Mouse (Mus musculus): ENCODE data around the gene Havcr2.
"Not testable (repeated sequence)": the region's sequence is repeated elsewhere in the genome, so short reads cannot be mapped to it uniquely, and the experiment has no call there.

Gene Havcr2

GRCm38 (mm10) chr11:46454453-46455045 lies at the start of gene Havcr2:
TSS of gene Havcr2 (plus strand) at chr11:46454935.
- no peak for DNase-seq

GRCm38 (mm10) chr11:46404986-46405385 lies 49.7 kb upstream of the Havcr2 start:
- DNase-seq, result no peak

- no peak for DNase-seq
Measured at GRCm38 (mm10) chr11:46406721-46407120, 48.0 kb upstream of the Havcr2 start.

GRCm38 (mm10) chr11:46410018-46410563 lies 44.6 kb upstream of the Havcr2 start:
- DNase-seq, result no peak

DNA sequence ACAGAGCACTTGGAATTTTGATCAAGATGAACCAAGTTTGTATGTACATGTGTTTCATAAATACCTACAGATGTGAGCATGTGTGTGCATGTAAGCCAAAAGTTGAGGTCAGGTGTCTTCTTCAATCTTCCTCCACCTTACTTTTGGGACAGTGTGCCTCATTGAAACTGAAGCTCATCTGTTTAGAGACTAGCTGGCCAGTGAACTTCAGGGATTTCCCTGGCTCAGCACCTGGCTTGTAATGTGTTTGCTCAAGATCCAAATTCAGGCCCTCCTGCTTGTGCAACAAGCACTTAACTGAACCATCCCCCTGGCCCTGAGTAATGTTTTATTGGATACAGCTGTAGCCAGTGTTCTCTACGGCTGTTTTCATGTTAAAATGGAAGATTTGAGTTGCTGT lies 36.3 kb upstream of the Havcr2 start:
- no peak for DNase-seq

DNA sequence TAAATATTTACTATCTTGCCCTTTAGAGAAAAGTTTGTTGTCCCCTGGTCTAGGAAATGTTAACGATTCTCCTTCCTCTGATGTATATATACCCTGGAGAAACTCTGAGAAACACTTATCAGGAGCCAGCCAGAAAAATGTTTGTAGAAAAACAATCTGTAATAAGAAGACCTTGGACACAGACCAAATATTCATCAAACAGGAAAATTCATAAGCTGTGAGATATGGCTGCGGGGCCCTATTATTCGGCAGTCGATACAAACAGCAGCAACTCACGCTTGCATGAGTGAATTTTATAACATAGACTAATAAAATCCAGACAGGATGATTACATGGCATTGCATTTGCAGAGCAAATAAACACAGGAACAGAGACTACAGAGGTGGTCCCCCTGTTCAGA lies 35.9 kb upstream of the Havcr2 start:
- no peak for DNase-seq

DNA sequence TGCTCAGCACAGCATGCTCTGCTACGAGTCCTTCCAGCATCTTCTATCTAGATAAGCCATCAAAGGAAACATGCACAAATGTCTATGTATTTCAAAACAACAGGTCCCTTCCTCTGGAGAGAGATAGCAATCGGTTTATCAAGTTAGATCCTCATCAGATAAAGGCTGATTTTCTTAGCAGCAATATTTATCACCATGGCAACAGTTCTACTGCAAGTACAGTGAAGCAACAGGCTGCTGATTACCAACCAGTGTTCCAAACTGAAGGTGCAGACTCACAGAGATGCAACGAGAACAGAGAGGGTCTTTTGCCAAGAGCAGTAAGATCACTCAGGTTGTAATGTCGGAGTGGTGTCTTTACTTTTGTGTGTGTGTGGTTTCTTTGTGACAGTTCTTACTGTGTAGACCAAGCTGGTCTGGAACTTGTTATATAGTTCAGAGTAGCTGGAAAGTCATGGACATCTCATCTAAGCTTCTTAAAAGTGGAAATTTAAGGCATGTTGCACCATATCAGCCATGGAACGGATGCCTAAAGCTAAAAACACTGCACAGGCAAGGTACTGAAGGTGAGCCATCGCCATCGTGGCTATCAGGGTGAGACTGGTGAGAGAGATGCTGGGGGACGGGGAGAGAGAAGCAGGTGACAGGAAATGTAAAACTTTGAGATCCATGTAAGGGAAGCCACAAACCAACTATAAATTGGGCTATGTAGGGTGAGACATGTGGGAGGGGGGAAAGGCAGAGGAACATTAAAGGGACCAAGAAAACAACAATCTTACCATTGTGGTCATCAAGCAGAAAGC lies 33.4 kb upstream of the Havcr2 start:
- DNase-seq, result no peak

GRCm38 (mm10) chr11:46428131-46428530 lies 26.6 kb upstream of the Havcr2 start:
- not testable (repeated sequence) for DNase-seq

GRCm38 (mm10) chr11:46430123-46430522 lies 24.6 kb upstream of the Havcr2 start:
- DNase-seq, result no peak

- peak; percentile 76 for DNase-seq
Measured at GRCm38 (mm10) chr11:46431129-46431528, 23.6 kb upstream of the Havcr2 start.

- DNase-seq, result no peak
Measured at GRCm38 (mm10) chr11:46435363-46435762, 19.4 kb upstream of the Havcr2 start.

GRCm38 (mm10) chr11:46436760-46437458 lies 17.8 kb upstream of the Havcr2 start, which contains the start of gene Med7:
TSS of gene Med7 (plus strand) at chr11:46436925.
- DNase-seq, result peak; percentile 97

GRCm38 (mm10) chr11:46437459-46438000 lies 17.2 kb upstream of the Havcr2 start:
- DNase-seq, result no peak

DNA sequence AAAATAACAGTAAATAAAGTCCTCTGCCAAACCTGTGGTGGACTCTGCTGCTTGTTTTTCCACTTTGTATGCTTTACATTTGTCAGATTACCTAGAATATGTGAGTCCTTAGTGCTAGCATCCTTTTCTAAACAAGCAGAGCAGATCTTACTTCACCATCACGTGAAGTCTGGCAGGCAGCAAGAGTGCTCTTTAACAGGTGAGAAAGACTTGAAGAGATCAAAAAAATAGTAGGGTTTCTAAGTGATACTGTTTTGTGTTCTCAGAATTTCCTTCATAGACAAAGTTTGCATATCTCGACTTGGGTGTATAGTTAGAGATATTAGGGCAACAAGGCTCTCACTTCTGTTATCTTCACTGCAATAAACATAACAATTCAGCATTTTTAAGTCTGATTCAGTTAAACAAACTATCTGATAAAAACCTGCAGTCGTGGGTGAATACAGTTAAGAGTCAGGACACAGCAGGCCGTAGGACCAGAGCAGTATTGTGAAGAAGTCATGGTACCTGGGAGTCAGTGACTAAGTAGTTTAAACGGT lies 15.7 kb upstream of the Havcr2 start:
- DNase-seq, result no peak

DNA sequence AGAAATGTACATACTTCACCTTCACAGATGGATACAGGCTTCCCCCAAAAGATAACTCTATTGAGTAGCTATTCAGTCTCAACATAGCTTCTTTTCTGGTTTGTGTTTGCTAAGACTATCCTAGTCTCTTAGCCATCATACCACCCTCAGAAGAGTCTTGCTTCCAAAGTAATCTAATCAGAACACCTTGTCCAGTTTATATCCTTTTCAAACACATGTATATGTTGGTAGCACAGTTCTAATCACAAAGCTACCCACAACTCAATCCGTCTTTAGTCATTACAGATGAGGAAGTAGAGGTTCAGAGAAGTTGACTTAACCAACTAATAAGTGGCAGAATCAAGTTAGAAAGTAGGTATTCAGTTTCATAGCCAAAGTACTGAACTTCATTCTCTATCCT lies 13.0 kb upstream of the Havcr2 start:
- no peak for DNase-seq

- no peak for DNase-seq
Measured at GRCm38 (mm10) chr11:46443152-46443551, 11.6 kb upstream of the Havcr2 start.

- DNase-seq, result no peak
Measured at GRCm38 (mm10) chr11:46443979-46444378, 10.8 kb upstream of the Havcr2 start.

GRCm38 (mm10) chr11:46446150-46446549 lies 8.6 kb upstream of the Havcr2 start:
- DNase-seq, result no peak

GRCm38 (mm10) chr11:46447644-46448484 lies 6.9 kb upstream of the Havcr2 start:
- no peak for DNase-seq

- no peak for DNase-seq
Measured at GRCm38 (mm10) chr11:46449461-46450080, 5.2 kb upstream of the Havcr2 start.

GRCm38 (mm10) chr11:46459960-46460359 lies 5.2 kb downstream of the Havcr2 start:
- DNase-seq, result no peak

Data from kidney, postnatal 14 days (tissue).